Mouse (Mus musculus): ENCODE measurements at regions not wholly inside any gene's neighbourhood (a gene's known extent, or its start where the extent isn't known, plus 50 kb on each side); places are given as distances from the start of the nearest gene placed in this dataset.
"Not testable (repeated sequence)": the region's sequence is repeated elsewhere in the genome, so short reads cannot be mapped to it uniquely, and the experiment has no call there.

DNA sequence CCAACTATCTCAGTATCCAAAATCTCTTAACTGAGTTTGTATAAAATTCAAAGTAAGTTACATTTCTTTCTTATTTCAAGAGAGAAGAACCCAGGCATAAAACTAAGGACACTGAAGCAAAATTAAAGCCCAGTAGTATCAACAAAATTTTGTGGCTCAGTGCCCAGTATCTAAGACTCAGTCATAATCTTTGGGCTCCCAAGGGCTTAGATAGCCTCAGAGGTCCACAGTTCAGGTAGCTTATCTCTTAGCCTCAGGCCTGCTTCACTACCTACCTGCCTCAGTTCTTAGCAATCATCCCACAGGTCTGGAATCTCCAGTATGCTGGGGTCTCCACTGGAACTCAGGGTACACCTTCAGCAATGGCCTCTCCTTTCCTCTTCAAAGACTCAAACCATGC, 835.6 kb upstream of the Olfr1507 start:
- DNase-seq (ENCODE audit: low spot score in 2 of 2); intact Hi-C loops (cut with DNase I): not testable (repeated sequence)

DNA sequence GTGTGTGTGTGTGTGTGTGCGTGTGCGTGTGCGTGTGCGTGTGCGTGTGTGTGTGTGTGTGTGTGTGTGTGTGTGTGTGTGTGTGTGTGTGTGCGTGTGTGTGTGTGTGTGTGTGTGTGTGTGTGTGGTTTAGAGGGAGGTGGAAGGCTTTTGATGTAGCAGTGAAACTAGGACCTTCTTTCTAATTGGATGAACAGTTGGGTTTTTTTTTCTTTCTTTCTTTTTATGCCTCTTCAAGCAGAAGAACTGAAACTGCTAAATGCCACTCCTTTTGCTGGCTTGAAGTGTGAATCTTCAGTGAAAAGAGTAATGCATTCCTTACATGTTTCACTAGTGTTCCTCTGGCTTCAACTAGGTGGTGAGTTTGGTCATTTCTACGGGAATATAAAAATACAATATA, 828.8 kb upstream of the Olfr1507 start:
- intact Hi-C loops (cut with DNase I); DNase-seq (ENCODE audit: low spot score in 2 of 2): not testable (repeated sequence)

DNA sequence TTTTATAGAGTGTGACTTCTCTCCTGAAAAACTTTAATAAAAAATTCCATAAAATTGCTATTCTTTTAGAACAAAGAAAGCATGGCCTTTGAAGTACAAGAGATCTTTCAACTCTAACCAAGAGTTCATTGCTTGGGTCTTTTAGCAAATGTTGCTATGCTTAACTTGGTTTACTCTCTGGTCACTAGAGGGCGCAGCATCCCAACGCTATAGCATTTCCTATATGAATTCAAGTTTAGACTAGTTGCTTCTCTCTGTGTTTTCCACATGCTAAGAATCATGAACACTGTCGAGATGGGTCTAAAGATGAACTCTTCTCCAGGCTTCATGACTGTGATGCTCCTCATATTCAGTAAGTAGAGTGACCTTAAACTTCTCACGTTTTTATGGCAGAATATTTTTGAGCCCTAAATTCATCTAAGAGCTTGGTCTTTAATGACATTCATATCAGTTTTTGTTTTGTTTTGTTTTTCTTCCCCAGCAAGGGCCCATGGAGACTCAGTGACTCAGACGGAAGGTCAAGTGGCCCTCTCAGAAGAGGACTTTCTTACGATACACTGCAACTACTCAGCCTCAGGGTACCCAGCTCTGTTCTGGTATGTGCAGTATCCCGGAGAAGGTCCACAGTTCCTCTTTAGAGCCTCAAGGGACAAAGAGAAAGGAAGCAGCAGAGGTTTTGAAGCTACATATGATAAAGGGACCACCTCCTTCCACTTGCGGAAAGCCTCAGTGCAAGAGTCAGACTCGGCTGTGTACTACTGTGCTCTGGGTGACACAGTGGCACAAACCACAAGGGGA, 823.2 kb upstream of the Olfr1507 start:
- intact Hi-C loops (cut with DNase I); DNase-seq (ENCODE audit: low spot score in 2 of 2): not testable (repeated sequence)

DNA sequence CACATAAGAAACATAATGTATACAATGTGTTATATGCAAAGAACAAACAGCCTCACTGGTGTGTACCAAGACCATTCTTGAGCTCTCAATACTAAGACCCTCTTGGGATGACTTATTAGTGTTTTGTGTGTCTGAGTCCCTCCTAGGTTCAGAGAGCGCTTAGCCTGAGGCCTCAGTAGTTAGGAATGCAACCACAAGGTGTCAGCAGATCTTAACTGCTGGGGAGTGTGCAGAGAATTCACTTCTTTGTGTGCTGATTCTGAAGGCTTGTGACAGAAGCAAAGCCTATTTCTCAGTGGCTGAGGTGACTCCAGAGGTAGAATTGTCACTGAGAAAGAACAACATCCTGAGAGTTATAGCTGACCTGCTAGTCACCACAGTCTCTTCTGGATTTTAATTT, 816.9 kb upstream of the Olfr1507 start:
- DNase-seq (ENCODE audit: low spot score in 2 of 2), result peak in 1 of 2 experiments; percentile 0
- intact Hi-C loops (cut with DNase I), result not testable (repeated sequence)

DNA sequence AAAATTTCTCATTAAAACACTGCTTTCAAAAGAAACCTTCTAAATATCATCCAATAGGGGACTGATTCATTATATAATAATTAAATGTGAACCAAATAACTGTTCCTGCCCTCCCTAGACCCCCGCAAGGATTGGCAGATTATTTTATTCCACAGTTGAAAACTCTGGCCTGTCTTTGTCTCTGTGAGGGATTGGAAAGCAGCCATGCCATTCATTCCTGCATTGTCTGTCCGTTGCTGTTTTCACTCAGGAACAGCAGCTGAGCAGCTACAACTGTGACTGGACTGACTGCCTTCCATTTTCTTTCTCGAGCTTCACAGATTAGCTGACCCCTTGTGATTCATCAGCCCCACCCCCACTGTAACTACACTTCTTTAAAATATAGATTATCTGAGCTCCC, 807.6 kb upstream of the Olfr1507 start:
- intact Hi-C loops (cut with DNase I); DNase-seq (ENCODE audit: low spot score in 2 of 2): not testable (repeated sequence)

DNA sequence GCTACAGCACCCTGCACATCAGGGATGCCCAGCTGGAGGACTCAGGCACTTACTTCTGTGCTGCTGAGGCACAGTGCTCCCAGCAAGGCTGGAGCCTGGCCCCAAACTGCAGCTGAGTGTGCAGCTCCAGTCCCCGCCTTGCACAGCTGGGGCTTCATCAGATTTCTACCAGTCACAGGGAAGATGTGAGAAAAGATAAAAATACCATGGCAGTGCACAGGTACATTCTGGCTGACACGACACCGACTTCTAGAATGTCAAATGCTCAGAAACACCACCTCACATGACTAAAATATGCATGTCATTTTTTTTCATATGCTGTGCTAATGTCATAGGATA, 806.9 kb upstream of the Olfr1507 start:
- intact Hi-C loops (cut with DNase I); DNase-seq (ENCODE audit: low spot score in 2 of 2): not testable (repeated sequence)

DNA sequence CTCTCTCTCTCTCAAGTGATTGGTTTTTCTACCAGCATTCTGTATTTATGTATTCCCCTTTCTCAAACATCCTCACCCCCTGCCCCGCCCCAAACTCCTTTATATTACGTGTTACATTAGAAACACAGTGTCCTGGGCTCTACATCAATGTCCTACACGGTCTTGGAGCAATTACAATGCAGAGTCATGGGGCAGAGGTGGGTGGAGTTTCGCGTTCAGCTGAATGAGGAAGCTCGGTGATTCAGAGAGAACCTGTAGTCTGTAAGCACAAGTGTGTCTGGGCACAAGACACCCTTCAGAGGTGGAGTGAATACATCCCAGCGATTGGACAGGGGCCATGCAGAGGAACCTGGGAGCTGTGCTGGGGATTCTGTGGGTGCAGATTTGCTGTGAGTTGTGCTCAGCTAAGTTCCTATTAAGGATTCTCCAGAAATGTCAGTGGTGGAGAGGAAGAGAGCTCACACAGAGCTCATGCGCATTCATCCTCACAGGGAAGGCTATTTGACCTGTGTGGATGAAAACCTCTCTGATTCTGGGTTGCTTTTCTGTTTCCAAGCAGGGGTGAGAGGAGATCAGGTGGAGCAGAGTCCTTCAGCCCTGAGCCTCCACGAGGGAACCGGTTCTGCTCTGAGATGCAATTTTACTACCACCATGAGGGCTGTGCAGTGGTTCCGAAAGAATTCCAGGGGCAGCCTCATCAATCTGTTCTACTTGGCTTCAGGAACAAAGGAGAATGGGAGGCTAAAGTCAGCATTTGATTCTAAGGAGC, 806.4 kb upstream of the Olfr1507 start:
- intact Hi-C loops (cut with DNase I); DNase-seq (ENCODE audit: low spot score in 2 of 2): not testable (repeated sequence)

DNA sequence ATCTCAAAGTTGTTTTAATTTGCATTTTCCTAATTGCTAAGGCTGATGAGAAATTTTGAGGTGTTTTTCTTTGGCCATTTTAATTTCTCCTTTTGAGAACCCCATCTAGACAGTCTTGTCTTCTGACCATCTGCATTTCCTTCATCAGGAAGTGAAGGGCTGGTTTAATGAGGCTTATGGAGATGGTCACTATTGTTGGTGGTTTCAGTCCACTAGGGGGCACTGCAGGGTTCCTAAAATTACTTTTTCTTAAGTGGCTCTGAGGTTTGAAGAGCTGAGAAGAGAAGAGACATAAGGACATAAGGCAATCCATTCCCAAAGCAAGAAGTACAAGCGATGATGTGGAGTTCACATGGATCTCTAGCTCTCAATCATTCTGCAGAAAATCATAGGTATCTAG, 805.6 kb upstream of the Olfr1507 start:
- DNase-seq (ENCODE audit: low spot score in 2 of 2); intact Hi-C loops (cut with DNase I): not testable (repeated sequence)

DNA sequence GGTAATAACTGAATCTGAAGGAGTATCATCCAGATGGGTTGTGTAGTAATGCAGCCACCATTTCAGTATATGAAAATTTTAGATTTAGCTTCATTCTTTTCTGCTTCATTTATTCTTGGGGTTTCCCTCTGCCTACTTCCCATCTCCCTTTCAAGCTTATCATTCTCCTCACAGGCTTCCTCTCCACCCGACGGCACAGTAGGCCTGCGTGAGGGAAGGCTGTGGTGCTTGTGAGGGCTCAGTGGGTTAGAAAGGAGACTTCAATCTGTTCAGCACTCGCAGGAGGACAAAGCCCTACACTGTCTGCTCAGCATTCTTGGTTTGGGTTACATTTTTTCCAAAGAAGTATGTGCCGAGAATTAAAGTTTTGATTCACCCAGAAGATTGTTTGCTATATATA, 804.2 kb upstream of the Olfr1507 start:
- intact Hi-C loops (cut with DNase I), result not testable (repeated sequence)

DNA sequence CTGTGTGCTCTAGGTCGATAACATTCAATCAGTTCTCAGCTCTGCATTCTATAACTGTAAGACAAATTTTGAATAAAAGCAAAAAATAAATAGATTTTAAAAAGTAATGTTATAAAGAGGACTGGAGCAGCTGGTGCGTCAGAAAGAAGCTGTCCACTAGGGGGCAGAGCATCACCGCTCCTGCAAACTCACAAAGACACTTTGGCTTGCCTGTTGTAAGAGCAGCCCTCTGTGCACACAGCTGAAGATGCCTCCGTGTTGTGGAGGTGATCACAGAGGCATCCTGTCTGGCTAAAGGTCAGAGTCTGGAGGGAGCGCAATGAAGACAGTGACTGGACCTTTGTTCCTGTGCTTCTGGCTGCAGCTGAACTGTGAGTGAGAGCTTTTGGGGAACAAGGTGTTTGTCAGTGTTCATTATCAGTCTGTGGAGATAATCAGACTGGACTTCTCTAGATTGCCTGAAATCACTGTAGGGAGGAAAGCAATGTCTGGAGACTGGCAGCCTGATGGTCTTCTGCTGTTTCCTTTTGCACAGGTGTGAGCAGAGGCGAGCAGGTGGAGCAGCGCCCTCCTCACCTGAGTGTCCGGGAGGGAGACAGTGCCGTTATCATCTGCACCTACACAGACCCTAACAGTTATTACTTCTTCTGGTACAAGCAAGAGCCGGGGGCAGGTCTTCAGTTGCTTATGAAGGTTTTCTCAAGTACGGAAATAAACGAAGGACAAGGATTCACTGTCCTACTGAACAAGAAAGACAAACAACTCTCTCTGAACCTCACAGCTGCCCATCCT, 788.0 kb upstream of the Olfr1507 start:
- DNase-seq (ENCODE audit: low spot score in 2 of 2); intact Hi-C loops (cut with DNase I): not testable (repeated sequence)

More for the DNA sequence above, 804.2 kb upstream of the Olfr1507 start:
- not testable (repeated sequence) for DNase-seq (ENCODE audit: low spot score in 2 of 2)

DNA sequence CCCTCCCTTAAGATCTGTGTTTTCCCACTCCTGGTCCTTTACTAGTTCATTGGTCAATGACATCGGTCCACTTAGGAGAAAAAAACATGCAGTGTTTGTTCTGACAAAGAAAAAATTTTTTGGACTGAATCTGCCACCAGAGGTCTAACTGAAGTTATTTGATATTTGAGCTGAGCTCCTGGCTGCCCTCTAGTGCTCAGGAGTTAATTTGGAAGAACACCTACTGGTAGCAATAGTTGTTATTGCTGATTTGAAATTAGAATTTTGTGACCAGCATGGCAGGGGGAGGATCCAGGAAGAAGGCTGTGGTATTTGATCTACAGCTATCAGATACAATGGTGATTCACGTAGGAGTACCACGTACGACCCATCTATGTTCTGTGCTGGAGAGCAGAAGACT, 777.7 kb upstream of the Olfr1507 start:
- DNase-seq (ENCODE audit: low spot score in 2 of 2); intact Hi-C loops (cut with DNase I): not testable (repeated sequence)

DNA sequence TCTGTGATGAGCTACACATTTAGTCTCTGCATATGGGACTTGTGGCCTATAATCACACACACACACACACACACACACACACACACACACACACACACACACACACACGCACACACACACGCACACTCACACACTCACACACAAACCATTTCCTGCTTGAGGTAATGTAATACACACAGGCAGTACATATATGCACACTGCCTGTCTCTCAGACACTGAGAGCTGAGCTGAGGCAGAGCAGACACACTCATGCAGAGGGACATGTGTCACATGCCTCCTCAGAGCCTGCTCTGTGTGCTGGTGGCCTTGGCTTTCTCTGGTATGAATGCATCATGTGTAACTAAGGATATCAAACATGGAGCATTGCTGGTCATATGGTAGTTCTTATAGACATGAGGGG, 772.1 kb upstream of the Olfr1507 start:
- intact Hi-C loops (cut with DNase I); DNase-seq (ENCODE audit: low spot score in 2 of 2): not testable (repeated sequence)

DNA sequence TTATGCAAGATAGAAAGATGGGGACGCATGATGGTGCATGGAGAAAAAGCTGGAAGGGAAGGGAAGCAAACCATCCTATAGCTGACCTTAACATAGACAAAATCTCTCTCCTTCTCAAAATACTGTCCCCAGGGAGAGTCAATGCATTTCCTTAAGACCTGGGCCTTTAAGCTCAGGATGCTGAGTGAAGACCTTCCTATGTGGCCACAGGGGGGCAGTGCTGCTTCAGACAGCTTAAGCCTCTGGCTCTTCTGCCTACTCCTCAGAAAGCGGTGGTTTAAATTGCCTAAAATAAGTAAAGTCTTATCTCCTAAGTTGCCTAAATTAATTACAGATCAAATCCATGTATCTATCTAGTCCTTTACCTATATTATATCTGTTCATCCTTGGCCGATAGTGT, 760.4 kb upstream of the Olfr1507 start:
- intact Hi-C loops (cut with DNase I), result not testable (repeated sequence)

DNA sequence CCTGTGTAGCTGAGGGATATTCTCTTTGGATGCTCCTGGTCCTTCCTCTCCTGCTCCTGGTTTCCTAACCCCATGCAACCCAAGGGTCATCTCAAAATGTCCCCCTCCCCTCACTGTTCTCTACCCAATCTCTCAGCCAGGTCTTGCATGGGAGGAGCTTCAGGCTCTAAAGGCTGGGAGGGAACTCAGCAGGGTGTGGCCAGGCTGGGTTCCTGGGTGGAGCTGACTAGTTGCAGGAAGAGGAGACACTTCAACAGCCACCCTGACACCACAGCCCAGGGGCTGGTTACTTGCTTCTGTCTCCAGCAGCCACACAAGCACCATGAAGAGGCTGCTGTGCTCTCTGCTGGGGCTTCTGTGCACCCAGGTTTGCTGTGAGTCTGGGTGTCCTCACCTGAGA, 757.9 kb upstream of the Olfr1507 start:
- intact Hi-C loops (cut with DNase I); DNase-seq (ENCODE audit: low spot score in 2 of 2): not testable (repeated sequence)

More for the DNA sequence above, 760.4 kb upstream of the Olfr1507 start:
- DNase-seq (ENCODE audit: low spot score in 2 of 2), result not testable (repeated sequence)

DNA sequence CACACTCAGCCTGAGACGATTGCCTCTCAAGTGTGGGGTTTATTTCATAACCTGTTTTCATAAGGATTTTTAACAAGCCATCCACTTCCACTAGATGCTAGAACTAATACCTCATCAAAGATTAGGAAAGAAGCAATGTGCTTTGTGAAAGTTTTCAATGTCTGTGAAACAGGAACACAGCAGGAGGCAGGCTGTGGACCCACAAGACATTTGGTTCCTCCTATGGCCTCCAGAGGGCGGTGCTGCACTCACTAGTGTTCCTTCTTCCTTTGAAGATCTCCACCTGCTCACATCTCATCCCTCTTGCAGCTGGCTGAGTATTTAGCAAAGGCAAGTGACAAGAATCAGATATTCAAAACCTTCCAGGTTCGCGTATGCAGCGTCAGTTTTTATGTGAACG, 735.6 kb upstream of the Olfr1507 start:
- intact Hi-C loops (cut with DNase I); DNase-seq (ENCODE audit: low spot score in 2 of 2): not testable (repeated sequence)

DNA sequence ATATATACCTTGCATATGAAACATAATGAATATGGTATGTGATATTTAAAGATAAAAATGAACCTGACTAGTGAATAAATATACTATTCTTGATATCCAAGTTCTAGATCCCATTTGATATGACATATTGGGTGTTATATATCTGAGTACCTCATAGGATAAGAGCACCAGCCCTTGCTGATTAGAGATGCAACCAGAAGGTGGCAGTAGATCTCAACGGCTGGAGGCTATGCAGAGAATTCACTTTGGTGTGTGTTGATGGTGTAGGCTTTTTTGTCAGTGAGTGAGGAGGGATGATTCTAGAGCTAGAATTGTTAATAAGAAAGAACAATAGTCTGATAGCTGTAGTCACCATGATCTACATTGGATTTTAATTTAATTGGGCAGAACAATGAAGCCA, 729.2 kb upstream of the Olfr1507 start:
- not testable (repeated sequence) for DNase-seq (ENCODE audit: low spot score in 2 of 2)

DNA sequence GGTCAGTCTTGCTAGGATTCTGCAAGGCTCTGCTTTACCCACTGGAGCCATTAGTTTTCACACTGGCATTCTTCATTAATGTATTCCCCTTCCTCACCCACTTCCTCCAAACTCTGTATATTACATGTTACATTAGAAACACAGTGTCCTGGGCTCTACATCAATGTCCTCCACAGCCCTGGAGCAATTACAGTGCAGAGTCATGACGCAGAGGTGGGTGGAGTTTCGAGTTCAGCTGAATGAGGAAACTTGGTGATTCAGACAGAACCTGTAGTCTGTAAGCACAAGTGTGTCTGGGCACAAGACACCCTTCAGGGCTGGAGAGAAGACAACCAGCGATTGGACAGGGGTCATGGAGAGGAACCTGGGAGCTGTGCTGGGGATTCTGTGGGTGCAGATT, 715.0 kb upstream of the Olfr1507 start:
- intact Hi-C loops (cut with DNase I); DNase-seq (ENCODE audit: low spot score in 2 of 2): not testable (repeated sequence)

More for the DNA sequence above, 729.2 kb upstream of the Olfr1507 start:
- intact Hi-C loops (cut with DNase I), result not testable (repeated sequence)

DNA sequence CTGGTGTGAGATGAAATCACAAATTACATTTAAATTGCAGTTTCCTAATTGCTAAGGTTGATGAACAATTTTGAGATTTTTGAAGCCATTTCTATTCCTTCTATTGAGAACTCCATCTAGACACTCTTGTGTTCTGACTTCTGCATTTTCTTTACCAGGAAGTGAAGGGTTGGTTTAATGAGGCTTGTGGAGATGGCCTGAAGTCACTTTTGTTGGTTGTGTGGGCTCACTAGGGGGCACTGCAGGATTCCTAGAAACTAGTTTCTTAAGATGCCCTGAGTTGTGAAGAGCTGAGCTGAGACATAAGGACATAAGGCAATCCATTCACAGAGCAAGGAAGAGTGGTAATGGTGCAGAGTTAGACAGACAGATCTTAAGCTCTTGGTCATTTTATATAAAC, 713.7 kb upstream of the Olfr1507 start:
- DNase-seq (ENCODE audit: low spot score in 2 of 2); intact Hi-C loops (cut with DNase I): not testable (repeated sequence)

DNA sequence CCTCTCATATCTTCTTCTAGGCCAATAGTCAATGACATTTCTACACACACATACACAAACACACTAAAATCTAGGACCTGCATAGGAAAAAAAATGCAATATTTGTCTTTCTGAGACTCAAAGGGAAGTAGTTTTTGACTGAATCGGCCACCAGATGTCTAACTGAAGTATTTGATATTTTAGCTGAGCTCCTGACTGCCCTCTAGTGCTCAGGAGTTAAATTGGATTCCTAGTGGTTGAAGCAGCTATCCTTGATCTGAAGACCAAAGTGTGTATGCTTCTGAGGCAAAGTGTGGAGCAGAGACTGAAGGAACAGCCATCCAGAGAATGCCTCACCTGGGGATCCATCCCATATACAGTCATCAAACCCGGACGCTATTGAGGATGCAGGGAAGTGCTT, 695.4 kb upstream of the Olfr1507 start:
- intact Hi-C loops (cut with DNase I); DNase-seq (ENCODE audit: low spot score in 2 of 2): not testable (repeated sequence)

DNA sequence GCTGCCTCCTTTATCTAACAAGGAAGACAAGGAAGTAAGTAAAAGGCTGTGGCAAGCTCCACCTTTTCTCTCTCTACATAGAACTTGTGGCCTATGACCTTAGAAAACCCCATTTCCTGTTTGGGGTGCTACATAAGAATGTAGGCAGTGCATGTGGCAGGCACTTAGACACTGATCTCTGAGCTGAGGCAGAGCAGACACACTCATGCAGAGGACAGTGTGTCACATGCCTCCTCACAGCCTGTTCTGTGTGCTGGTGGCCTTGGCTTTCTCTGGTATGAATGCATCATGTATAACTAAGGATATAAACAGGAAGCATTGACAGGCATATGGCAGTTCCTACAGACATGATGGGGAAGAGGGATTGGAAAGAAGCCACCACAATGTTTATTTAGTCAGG, 678.5 kb upstream of the Olfr1507 start:
- intact Hi-C loops (cut with DNase I); DNase-seq (ENCODE audit: low spot score in 2 of 2): not testable (repeated sequence)
